Mouse (Mus musculus): ENCODE measurements around the gene Fxyd1.

Fxyd1 gene

DNA sequence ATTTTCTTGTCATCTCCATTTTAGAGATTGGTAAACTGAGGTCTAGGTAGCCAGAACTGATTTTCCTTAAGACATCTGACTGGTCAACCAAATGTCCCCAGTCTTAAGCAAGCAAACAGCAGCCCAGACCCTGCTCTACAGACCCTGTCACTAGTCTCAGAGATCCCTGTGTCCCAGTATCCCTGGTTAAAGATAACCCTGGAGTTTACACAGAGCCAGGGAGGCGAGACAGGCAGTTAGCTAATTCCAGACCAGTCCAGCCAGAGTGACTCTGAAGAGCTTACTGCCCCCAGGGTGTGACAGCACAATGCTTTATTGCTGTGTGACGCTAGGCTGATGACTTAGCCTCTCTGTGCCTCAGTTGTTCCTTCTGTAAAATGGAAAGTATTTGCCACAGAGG lies at the start of gene Fxyd1:
Gene Fxyd1 (minus strand): TSS at position 129 of the 400 bp plus-strand sequence.
- DNase-seq (ENCODE audit: low spot score in 2 of 2), result no peak

DNA sequence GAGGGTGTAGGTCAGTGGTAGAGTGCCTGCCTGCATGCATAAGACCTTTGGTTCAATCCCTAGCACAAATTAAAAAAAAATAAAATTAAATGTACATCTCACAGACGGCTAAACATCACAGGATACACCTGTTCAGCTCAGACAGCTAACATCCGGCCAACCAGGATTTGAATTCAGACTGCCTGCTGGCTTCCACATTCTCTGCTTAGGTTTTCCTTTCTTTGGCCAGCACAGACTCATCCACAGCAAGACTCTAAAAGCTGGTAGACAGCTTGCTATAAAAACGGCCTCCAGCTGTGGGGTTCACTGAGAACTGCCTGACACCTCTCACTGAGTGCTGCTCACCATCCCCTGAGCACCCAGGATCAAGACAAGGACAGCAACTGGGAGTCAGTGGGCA lies 49.2 kb upstream of the Fxyd1 start:
- no peak for DNase-seq (ENCODE audit: low spot score in 2 of 2)

GRCm38 (mm10) chr7:31105061-31105768 lies 48.2 kb upstream of the Fxyd1 start:
- DNase-seq (ENCODE audit: low spot score in 2 of 2), result peak in 1 of 2 experiments; percentile 42

GRCm38 (mm10) chr7:31100786-31101185 lies 43.8 kb upstream of the Fxyd1 start:
- no peak for DNase-seq (ENCODE audit: low spot score in 2 of 2)

- no peak for DNase-seq (ENCODE audit: low spot score in 2 of 2)
These were observed 42.6 kb upstream of the Fxyd1 start for GRCm38 (mm10) chr7:31099612-31099982.

DNA sequence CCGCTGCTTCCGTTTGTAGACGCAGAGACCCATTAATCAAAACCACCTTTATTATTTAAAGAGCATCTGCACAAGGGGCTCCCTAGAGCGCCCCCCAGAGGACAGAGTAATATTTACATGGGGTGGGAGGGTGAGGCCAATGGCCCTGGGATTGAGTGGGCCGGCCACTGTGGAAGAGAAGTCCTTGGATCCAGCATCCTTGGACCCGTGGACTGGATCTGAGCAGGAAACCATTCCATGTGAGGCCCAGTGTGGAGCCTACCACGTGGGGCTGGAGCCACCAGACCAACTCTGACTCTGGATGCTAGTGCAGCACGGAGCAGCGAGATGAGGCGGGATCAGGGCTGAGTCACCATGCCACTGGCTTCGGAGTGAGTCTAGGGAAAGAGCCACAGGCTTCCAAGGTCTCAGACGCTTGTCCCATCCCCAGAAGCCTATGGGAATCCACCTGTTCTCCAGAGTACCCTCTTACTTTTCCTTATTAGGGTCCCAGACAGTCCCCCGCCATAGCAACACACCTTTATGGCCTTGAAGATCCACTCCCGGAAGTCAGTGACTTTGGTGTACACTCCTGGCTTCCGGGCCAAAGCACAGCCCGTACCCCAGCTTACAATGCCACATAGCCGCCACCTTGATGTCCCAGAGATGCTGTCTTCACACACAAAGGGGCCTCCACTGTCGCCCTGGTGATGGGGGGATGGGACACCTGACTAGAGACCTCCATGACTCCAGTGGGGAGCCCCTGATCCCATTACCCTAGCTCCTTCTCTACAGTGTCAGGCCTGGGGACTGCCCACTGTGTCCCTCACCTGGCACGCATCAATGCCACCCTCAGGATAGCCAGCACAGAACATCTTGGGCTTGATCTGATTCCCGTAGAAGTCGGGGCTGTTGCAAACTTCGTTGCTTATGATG lies 42.0 kb upstream of the Fxyd1 start:
- DNase-seq (ENCODE audit: low spot score in 2 of 2), result no peak

DNA sequence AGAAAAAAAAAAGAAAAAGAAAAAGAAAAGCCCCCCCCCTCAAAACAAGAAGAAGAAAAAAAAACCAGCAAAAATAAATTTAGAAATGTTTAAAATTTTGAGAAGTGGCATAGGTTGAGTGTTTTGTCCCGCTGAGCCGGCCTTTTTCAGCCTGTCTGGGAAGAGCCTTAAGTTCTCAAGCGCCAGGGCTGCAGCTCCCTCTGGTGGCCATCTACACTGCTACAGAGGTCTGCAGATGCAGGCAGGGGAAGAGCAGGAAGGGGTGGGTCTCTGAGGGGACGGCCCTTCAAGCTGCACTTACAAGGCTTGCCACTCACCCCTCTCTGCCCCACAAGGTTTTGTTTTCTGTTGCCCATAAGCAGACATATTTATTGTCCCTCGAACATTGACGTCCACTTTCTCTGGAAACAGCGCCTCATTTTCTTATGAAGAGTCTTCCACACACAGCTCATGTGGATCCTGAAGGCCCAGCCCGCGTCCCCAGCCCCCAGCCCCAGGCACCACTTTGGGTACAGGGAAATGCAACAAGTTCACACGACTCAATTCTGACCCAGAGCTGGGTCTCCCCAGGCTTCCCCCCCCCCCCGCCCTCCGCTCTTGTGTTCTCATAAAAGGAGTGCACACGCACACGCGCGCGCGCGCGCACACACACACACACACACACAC lies 40.7 kb upstream of the Fxyd1 start:
- DNase-seq (ENCODE audit: low spot score in 2 of 2), result peak; percentile 89 to 93

DNA sequence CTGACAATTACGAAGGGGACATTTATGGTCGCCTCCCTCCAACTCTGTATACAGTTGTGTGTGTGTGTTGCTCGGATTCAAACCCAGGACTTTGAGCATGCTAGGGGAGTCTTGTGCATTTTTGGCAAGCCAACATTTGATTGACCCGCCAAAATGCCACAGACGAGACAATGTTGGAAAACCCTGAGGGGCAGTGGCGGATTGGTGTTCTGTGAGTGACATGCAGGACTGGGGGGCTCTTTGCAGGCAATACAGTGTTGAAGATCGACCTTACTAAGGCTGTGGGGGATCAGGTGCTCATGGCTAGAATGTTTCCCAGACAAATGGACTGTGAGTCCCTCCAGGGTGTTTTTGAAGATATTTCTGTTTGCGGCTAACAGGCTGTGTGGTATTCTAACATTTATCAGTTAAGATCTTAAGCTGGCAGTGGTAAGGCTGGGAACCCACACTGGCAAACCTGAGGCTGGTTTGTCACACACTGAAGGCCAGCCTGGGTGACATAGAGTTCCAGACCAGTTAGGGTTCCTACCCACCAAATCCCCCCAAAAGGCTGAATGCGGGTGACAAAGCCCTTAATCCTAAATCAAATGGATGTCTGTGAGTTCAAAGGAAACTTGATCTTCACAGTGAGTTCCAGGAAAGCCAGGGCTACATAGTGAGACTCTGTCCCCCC lies 40.0 kb upstream of the Fxyd1 start:
- DNase-seq (ENCODE audit: low spot score in 2 of 2), result no peak

- DNase-seq (ENCODE audit: low spot score in 2 of 2), result no peak
These were observed 37.9 kb upstream of the Fxyd1 start for GRCm38 (mm10) chr7:31094774-31095501.

DNA sequence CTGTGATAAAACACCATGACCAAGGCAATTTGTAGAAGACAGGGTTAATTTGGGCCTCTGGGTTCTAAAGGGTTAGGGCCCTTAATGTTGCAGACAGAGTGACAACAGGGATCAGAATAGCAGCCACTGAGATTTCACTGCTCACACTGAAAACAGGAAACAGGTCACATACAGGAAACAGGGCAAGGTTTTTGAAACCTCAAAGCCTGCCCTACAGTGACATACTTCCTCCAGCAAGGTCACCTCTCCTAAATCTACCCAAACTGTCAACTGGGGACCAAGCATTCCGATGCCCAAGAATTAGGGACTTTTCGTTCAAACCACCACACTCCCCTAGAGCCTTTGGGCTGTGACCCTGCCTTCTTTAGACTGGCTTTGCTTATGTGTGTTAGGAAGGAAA lies 32.7 kb upstream of the Fxyd1 start:
- no peak for DNase-seq (ENCODE audit: low spot score in 2 of 2)

DNA sequence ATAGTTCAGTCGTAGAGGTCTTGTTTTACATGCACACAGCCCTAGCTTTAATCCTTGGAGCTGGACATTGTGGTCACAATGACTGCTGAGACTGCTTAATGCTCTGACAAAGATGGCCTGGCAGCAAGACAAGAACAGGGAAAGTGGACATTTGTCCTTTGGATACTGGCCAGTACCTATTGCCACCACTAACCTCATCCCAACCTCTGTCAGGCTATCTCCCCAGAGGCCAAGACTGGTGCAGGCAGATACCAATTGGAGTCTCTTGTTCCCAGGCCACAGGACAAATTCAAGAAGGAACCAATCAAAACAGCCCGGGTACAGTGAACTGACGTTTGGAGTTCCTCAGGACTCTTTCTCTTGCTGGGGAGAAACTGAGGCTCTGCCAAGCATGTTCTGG lies 31.2 kb upstream of the Fxyd1 start:
- DNase-seq (ENCODE audit: low spot score in 2 of 2), result no peak

GRCm38 (mm10) chr7:31087262-31087661 lies 30.3 kb upstream of the Fxyd1 start:
- DNase-seq (ENCODE audit: low spot score in 2 of 2), result no peak

- no peak for DNase-seq (ENCODE audit: low spot score in 2 of 2)
These were observed 29.3 kb upstream of the Fxyd1 start for GRCm38 (mm10) chr7:31086175-31086755.

- no peak for DNase-seq (ENCODE audit: low spot score in 2 of 2)
These were observed 28.2 kb upstream of the Fxyd1 start for GRCm38 (mm10) chr7:31085171-31085570.

- DNase-seq (ENCODE audit: low spot score in 2 of 2), result no peak
These were observed 27.1 kb upstream of the Fxyd1 start for GRCm38 (mm10) chr7:31084140-31084539.

DNA sequence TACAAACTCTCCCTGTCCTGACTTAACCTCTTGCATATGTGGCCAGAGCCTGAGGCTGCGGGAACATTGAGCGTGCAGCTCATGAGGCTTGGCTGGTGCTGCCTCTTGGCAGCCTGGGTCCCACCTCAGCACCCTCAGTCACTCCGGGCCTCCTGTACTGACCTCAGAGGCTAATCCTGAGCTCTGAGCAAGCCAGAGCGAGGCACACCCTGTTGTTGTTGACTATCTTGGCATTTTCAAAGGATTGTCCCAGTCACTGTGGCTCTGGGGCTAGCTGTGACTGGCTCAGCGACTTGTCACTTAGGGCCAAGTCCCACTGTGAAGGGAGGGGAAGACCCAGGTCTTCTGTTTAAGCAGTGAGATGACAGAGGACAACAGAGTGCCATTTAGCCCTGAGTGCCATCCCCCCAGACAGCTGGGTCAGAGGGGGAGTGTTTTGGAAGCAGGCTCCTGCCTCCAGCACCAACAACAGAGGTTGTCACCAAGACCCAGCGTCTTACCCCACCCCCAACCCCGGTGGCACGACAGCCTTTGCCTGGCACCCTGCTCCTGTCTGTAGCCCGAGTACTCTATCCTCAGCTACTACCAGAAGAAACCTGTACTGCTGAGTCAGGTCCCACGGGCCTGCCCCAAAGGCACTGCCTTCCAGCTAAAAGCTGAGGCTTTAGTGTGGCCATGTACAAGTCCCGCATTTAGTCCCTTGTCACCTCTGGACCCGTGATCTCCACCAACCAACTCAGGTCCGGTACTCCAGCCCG lies 26.0 kb upstream of the Fxyd1 start:
- DNase-seq (ENCODE audit: low spot score in 2 of 2), result peak in 1 of 2 experiments; percentile 46

- no peak for DNase-seq (ENCODE audit: low spot score in 2 of 2)
These were observed 25.1 kb upstream of the Fxyd1 start for GRCm38 (mm10) chr7:31082106-31082505.

GRCm38 (mm10) chr7:31081106-31081505 lies 24.1 kb upstream of the Fxyd1 start:
- no peak for DNase-seq (ENCODE audit: low spot score in 2 of 2)

GRCm38 (mm10) chr7:31080611-31081010 lies 23.6 kb upstream of the Fxyd1 start:
- no peak for DNase-seq (ENCODE audit: low spot score in 2 of 2)

- DNase-seq (ENCODE audit: low spot score in 2 of 2), result no peak
These were observed 22.7 kb upstream of the Fxyd1 start for GRCm38 (mm10) chr7:31079670-31080069.
